Mouse (Mus musculus): ENCODE data around the gene Ndufs2.

DNA sequence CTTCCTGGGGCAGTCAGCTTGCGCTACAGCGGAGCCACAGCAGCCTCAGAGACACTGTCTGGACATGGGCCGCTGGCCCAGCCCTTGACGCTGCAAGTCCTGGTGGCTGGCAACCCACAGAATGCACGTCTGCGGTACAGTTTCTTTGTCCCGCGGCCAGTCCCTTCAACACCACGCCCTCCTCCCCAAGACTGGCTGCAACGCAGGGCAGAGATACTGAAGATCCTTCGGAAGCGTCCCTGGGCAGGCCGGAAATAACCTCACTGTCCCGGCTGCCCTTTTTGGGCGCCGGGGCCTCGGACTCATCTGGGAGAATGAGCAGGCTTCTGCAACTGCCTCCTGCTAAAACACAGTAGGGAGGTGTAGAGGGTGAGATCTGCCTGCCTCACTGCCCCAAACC is 7.7 kb upstream of the Ndufs2 start:
- TF ChIP-seq CTCF (IDR thresholded peaks at IDR 0.05; ENCODE audit: low read depth): no peak
- TF ChIP-seq EP300 (IDR thresholded peaks at IDR 0.05; ENCODE audit: low read depth): no peak

Data from heart, postnatal 0 days (tissue).